Mouse (Mus musculus): ENCODE measurements around the gene Smg7.
A peak's percentile ranks its signal among the peaks of the same experiment; 100 is the strongest.

The Smg7 gene

GRCm38 (mm10) chr1:152808392-152808680, 94.1 kb downstream of the Smg7 start:
- DNase-seq (ENCODE audit: low read depth, low spot score): no peak

GRCm38 (mm10) chr1:152807619-152808391, 94.6 kb downstream of the Smg7 start:
- no peak for DNase-seq (ENCODE audit: low read depth, low spot score)

- DNase-seq (ENCODE audit: low read depth, low spot score): no peak
These were observed 97.5 kb downstream of the Smg7 start for GRCm38 (mm10) chr1:152804907-152805306.

- DNase-seq (ENCODE audit: low read depth, low spot score): no peak
These were observed 101.7 kb downstream of the Smg7 start for GRCm38 (mm10) chr1:152800633-152801176.

- peak; percentile 69 for DNase-seq (ENCODE audit: low read depth, low spot score)
These were observed 102.5 kb downstream of the Smg7 start, which contains the start of gene Ncf2 for GRCm38 (mm10) chr1:152799897-152800296. Gene Ncf2 (plus strand): TSS chr1:152800194.

- DNase-seq (ENCODE audit: low read depth, low spot score): peak; percentile 40
These were observed 104.3 kb downstream of the Smg7 start for GRCm38 (mm10) chr1:152798125-152798524.

- DNase-seq (ENCODE audit: low read depth, low spot score): peak; percentile 77
These were observed 105.7 kb downstream of the Smg7 start for GRCm38 (mm10) chr1:152796683-152797263.

DNA sequence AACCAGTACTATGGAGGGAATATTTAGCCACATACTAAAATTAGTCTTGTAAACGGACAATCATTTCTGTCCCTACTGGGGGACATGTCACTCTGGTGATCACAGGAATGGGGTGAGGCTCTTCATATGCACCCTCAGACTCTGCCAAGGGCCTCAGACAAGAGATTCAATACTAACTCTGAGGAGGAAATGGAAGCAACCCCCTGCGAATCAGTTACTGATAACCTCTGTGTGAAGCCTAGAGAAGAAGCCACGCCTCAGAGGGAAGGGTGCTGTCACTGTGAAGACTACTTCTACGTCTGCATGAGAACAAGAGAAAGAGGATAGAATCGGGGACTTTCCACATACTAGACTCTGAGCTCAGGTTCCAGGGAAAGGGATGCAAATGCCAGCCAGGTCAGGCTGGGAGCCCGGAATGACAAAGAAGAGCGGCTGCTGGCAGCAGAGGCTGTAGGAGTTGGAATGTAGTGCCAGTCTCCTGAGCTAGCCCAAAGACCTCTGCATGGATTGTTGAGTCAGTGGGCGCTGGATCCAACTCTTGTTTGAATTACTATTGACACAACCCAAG, 106.7 kb downstream of the Smg7 start:
- DNase-seq (ENCODE audit: low read depth, low spot score): peak; percentile 41

DNA sequence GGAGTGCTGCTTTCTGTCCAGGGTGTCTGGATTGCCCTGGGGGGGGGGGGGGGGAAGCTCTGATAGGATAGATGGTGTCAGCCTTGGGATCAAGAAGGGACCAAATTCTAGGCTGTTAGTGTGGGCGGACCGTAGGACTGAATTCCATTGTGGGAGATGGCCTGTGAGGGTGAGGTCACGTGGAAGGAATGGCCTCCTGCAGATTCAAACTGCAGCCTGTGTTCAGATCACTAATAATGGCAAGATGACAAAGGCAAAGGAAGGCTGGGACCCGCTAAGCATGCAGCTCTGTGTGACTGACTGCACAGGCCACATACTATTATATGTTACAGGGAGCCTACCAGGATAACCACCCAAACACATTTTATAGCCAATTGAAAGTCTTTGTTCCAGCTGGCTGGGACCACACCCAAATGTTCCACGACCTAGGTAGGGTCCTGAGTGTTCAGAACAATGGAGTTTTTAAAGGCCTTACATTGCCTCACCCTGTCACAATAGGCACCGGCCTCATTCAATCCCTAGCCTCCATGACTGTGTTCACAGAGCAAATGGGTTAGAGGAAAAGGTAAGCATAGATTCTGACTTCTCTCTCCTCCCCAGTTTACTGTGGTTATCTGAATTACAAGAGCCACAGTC, 108.8 kb downstream of the Smg7 start:
- peak; percentile 89 for DNase-seq (ENCODE audit: low read depth, low spot score)

DNA sequence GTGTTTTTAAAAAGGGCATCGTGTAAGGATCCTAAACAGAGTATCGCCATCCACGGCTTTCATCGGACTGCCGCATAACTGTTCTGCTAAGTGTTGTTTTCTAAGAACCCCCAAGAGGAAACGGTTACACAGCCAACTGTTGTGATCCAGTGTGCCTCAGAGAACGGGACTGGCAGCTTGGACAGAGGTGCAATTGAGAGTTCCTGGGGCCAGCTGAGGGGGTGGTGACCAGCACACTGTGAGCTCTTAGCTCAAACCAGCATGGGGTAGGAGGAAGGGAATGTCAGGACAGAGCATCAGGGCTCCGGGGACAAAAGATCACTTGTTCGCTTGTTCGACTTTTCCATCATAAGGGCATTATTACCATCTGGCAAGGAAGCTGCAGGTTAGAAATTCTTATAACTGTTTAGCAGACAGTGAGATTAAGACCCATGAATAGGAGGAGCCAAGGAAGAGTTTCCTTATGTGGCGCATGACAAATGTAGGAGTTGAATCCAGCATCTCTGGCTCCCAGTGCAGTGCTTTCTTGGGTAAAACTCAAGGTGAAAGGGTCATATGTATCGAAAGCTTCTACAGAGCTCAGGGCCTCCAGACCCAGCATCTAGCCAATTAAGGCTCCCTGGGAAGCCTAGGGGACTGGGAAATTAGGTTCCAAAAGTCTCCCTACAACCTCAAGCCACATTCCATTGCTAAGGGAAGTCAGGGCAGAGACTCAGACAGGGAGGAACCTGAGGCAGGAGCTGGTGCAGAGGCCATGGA, 109.5 kb downstream of the Smg7 start:
- DNase-seq (ENCODE audit: low read depth, low spot score): peak; percentile 79

DNA sequence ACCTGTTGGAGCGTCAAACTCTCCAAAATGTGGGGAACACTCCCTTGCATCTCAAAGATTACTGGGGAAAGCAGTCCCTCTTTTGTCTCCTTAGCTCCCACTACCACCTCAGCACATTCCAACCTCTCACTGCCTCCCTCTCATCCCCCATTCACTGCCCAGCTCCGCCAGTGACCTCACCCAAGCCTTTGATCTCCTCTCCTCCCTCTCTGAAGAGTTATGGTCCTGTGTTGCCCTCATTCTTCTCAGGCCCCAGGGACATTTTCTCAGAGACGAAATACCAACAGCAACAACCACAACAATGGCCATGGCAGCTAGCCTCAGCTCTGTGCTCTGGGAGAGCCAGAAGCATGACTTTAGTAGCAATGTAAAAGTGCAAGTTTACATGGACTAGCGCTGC, 111.2 kb downstream of the Smg7 start:
- DNase-seq (ENCODE audit: low read depth, low spot score): no peak

- peak; percentile 73 for DNase-seq (ENCODE audit: low read depth, low spot score)
These were observed 111.6 kb downstream of the Smg7 start for GRCm38 (mm10) chr1:152790821-152791220.

GRCm38 (mm10) chr1:152790254-152790653, 112.2 kb downstream of the Smg7 start:
- DNase-seq (ENCODE audit: low read depth, low spot score): peak; percentile 96

DNA sequence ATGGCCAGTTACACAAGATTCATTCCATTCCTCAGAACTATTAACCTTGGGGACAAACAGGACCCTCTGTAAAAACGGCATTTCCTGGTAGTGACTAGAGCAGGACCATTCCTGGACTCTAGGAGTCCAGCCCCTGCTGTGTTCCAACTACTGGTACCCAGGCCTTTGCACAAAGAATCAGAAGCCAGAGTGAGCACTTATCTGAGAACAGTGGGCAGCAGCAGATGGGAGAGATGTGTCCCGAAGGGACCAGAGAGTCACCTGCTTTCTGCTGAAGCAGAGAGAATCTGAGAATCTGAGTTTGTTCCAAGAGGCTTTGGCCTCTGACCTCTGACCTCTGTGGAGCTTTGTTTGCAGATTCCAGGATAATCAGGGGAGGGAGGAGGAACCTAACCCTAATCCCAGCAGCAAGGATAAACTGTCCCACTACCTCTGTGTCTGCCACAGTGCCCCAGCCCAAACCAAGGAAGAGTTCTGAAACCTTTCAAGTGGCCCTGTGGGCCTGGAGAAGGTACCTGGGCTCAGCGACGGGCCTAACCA, 114.3 kb downstream of the Smg7 start:
- DNase-seq (ENCODE audit: low read depth, low spot score): peak; percentile 27
